Mouse (Mus musculus): ENCODE results near the gene Nup155.
"Not testable (repeated sequence)": the region's sequence is repeated elsewhere in the genome, so short reads cannot be mapped to it uniquely, and the experiment has no call there.

DNA sequence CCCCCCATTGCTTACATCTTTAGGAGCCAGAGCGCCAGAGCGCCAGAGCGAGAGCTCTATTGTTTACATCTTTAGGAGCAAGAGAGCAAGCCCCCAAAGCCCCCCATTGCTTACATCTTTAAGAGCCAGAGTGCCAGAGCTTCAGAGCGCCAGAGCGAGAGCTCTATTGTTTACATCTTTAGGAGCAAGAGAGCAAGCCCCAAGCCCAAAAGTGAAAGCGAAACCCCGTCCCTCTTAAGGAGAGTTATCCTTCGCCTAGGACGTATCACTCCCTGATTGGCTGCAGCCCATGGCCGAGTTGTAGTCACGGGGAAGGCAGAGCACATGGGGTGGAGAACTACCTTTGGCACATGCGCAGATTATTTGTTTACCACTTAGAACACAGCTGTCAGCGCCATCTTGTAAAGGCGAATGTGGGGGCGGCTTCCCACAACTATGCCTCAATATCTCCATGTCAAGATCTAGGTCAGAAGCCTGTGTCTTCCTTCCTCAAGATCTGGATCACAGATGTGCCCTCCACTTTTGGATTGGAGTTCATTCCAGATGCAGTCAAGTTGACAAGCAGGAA, 7.0 kb upstream of the Nup155 start:
- TF ChIP-seq CTCF (conservative IDR thresholded peaks at IDR 0.05; ENCODE audit: insufficient read depth, insufficient read length, low read depth, low read length); POLR2A (IDR thresholded peaks at IDR 0.05; ENCODE audit: low read depth, low read length): not testable (repeated sequence)
